Mouse (Mus musculus) granulocyte monocyte progenitor cell, adult 5-6 weeks (primary cell): Measurements from ENCODE around the gene Gja6. TPM values are rescaled to one million over a fixed set of nuclear protein-coding genes. Genes with fewer than 3 reads are reported as not detected.

Experiments used
- ATAC-seq: replicated peaks from 2 replicates; pipeline ENCODE4 v1.8.0; 2016; ENCODE audit warnings: mild to moderate bottlenecking, moderate TSS enrichment, inconsistent platforms; ENCODE audit not compliant: poor library complexity, severe bottlenecking
- total RNA-seq, 2 experiments: library from RNA; stranded (forward) in 1 of 2; stranded (reverse) in 1 of 2; fragments of 200-712, 200-1000 nt in 1 of 2; fragments of >200 nt in 1 of 2; fragmentation: Nextera tagmentation in 1 of 2; gene quantifications; 2 replicates each; pipeline ENCODE4 v1.2.3; 2014 to 2017

Gene Gja6
- total RNA-seq (2014; fragmentation: Nextera tagmentation) = not detected in 2 replicates
- not detected in 2 replicates for total RNA-seq (2017)

GRCm38 (mm10) chrX:160906952-160907351 lies at the start of gene Gja6:
Gene Gja6 (minus strand): TSS chrX:160907052.
- ATAC-seq = no peak

- ATAC-seq = no peak
These were observed 42.7 kb upstream of the Gja6 start for GRCm38 (mm10) chrX:160949583-160949982.

- no peak for ATAC-seq
These were observed 37.9 kb upstream of the Gja6 start for GRCm38 (mm10) chrX:160944722-160945121.

GRCm38 (mm10) chrX:160935541-160935940 lies 28.7 kb upstream of the Gja6 start:
- no peak for ATAC-seq

GRCm38 (mm10) chrX:160930656-160931055 lies 23.8 kb upstream of the Gja6 start:
- ATAC-seq = no peak; the same call in 1 of the 2 replicates

- no peak for ATAC-seq
These were observed 22.0 kb upstream of the Gja6 start for GRCm38 (mm10) chrX:160928870-160929269.

- ATAC-seq = no peak
These were observed 12.3 kb upstream of the Gja6 start for GRCm38 (mm10) chrX:160919022-160919637.

- ATAC-seq = no peak
These were observed 375 bp downstream of the Gja6 start for GRCm38 (mm10) chrX:160906477-160906876.

- ATAC-seq = no peak
These were observed 939 bp downstream of the Gja6 start for GRCm38 (mm10) chrX:160905913-160906312.

GRCm38 (mm10) chrX:160905041-160905678 lies 1.7 kb downstream of the Gja6 start:
- no peak for ATAC-seq

GRCm38 (mm10) chrX:160901118-160901517 lies 5.7 kb downstream of the Gja6 start:
- no peak for ATAC-seq

GRCm38 (mm10) chrX:160892077-160892476 lies 14.8 kb downstream of the Gja6 start:
- ATAC-seq = no peak

GRCm38 (mm10) chrX:160886301-160886700 lies 20.6 kb downstream of the Gja6 start:
- no peak for ATAC-seq

GRCm38 (mm10) chrX:160866576-160866975 lies 40.3 kb downstream of the Gja6 start:
- ATAC-seq = no peak

GRCm38 (mm10) chrX:160865022-160865421 lies 41.8 kb downstream of the Gja6 start:
- ATAC-seq = no peak

GRCm38 (mm10) chrX:160863689-160864383 lies 43.0 kb downstream of the Gja6 start:
- no peak for ATAC-seq

Other genes starting within 250 kb of the Gja6 start
- not detected in 2 replicates for gene Ppef1, start 171.3 kb downstream of the Gja6 start, total RNA-seq (2014; fragmentation: Nextera tagmentation)
- not detected in 2 replicates for gene Ppef1, start 171.3 kb downstream of the Gja6 start, total RNA-seq (2017)
- gene Rs1, start 139.0 kb downstream of the Gja6 start, total RNA-seq (2014; fragmentation: Nextera tagmentation) = not detected in 2 replicates
- not detected in 2 replicates for gene Rs1, start 139.0 kb downstream of the Gja6 start, total RNA-seq (2017)
- 2.3 and 3.7 TPM in 2 replicates for gene Cdkl5, start 87.7 kb upstream of the Gja6 start, total RNA-seq (2014; fragmentation: Nextera tagmentation)
- gene Cdkl5, start 87.7 kb upstream of the Gja6 start, total RNA-seq (2017) = 1.4 and 1.5 TPM in 2 replicates
- 1.6 and 6.0 TPM in 2 replicates for gene Scml2, start 210.1 kb upstream of the Gja6 start, total RNA-seq (2014; fragmentation: Nextera tagmentation)
- gene Scml2, start 210.1 kb upstream of the Gja6 start, total RNA-seq (2017) = 2.8 and 3.9 TPM in 2 replicates